Mouse (Mus musculus) embryo, embryonic 10 days (tissue): ENCODE measurements at regions not wholly inside any gene's neighbourhood (a gene's known extent, or its start where the extent isn't known, plus 50 kb on each side); places are given as distances from the start of the nearest gene placed in this dataset.

ENCODE experiments used
- DNase-seq: peaks from one replicate; pipeline ENCODE4 v3.0.0-alpha.2; 2015; ENCODE audit warnings: low spot score

GRCm38 (mm10) chr5:101295941-101296340 lies 368.9 kb downstream of the Nkx6-1 start:
- DNase-seq, result no peak

GRCm38 (mm10) chr5:101294031-101294430 lies 370.8 kb downstream of the Nkx6-1 start:
- no peak for DNase-seq

GRCm38 (mm10) chr5:101288358-101288757 lies 376.4 kb downstream of the Nkx6-1 start:
- DNase-seq, result peak; percentile 72

- DNase-seq, result no peak
These were observed 378.9 kb downstream of the Nkx6-1 start for GRCm38 (mm10) chr5:101285941-101286340.

GRCm38 (mm10) chr5:101250474-101250873 lies 405.0 kb downstream of the Gpat3 start:
- no peak for DNase-seq

- DNase-seq, result no peak
These were observed 397.1 kb downstream of the Gpat3 start for GRCm38 (mm10) chr5:101242651-101243050.

GRCm38 (mm10) chr5:101239298-101240118 lies 394.0 kb downstream of the Gpat3 start:
- no peak for DNase-seq

- no peak for DNase-seq
These were observed 390.7 kb downstream of the Gpat3 start for GRCm38 (mm10) chr5:101236163-101236693.

- DNase-seq, result no peak
These were observed 376.9 kb downstream of the Gpat3 start for GRCm38 (mm10) chr5:101222390-101222789.

- DNase-seq, result no peak
These were observed 372.6 kb downstream of the Gpat3 start for GRCm38 (mm10) chr5:101218082-101218481.

- DNase-seq, result no peak
These were observed 371.5 kb downstream of the Gpat3 start for GRCm38 (mm10) chr5:101216837-101217571.

- DNase-seq, result no peak
These were observed 366.5 kb downstream of the Gpat3 start for GRCm38 (mm10) chr5:101211974-101212373.

GRCm38 (mm10) chr5:101208150-101208549 lies 362.6 kb downstream of the Gpat3 start:
- no peak for DNase-seq

GRCm38 (mm10) chr5:101195501-101195900 lies 350.0 kb downstream of the Gpat3 start:
- DNase-seq, result no peak

- no peak for DNase-seq
These were observed 345.5 kb downstream of the Gpat3 start for GRCm38 (mm10) chr5:101190976-101191375.

GRCm38 (mm10) chr5:101173183-101173582 lies 327.7 kb downstream of the Gpat3 start:
- DNase-seq, result no peak

- DNase-seq, result no peak
These were observed 327.3 kb downstream of the Gpat3 start for GRCm38 (mm10) chr5:101172782-101173181.

GRCm38 (mm10) chr5:101169074-101169473 lies 323.6 kb downstream of the Gpat3 start:
- no peak for DNase-seq

- DNase-seq, result peak; percentile 48
These were observed 318.2 kb downstream of the Gpat3 start for GRCm38 (mm10) chr5:101163624-101164213.

GRCm38 (mm10) chr5:101163112-101163511 lies 317.6 kb downstream of the Gpat3 start:
- DNase-seq, result peak; percentile 56

GRCm38 (mm10) chr5:101157416-101157815 lies 311.9 kb downstream of the Gpat3 start:
- no peak for DNase-seq

- DNase-seq, result no peak
These were observed 300.8 kb downstream of the Gpat3 start for GRCm38 (mm10) chr5:101146345-101146744.
